Mouse (Mus musculus) layer of hippocampus, adult 18-20 months (tissue): ENCODE data around the gene St6galnac3. TPM values are rescaled to one million over a fixed set of nuclear protein-coding genes. Genes with fewer than 3 reads are reported as not detected.

Source experiments
- DNase-seq, 2 experiments: peaks; one replicate each; pipeline ENCODE4 v3.0.0; 2022; ENCODE audit warnings: low spot score in 2 of 2
- total RNA-seq, 2 experiments: library from RNA; stranded (reverse); gene quantifications; 2 replicates each; pipeline ENCODE4 v1.2.3; 2021

The St6galnac3 gene
- total RNA-seq, 2 experiments from 2014 or later: 24.7 to 27.0 TPM

GRCm38 (mm10) chr3:153536260-153536659 is 188.7 kb downstream of the St6galnac3 start:
- peak in 1 of 2 experiments; percentile 53 for DNase-seq

- DNase-seq: no peak
These were observed 195.8 kb downstream of the St6galnac3 start for GRCm38 (mm10) chr3:153529174-153529573.

GRCm38 (mm10) chr3:153525151-153525768 is 199.7 kb downstream of the St6galnac3 start:
- no peak for DNase-seq

GRCm38 (mm10) chr3:153516848-153517247 is 208.1 kb downstream of the St6galnac3 start:
- DNase-seq: no peak

- no peak for DNase-seq
These were observed 211.4 kb downstream of the St6galnac3 start for GRCm38 (mm10) chr3:153513501-153514060.

GRCm38 (mm10) chr3:153512545-153512944 is 212.4 kb downstream of the St6galnac3 start:
- DNase-seq: no peak

GRCm38 (mm10) chr3:153511151-153511580 is 213.8 kb downstream of the St6galnac3 start:
- DNase-seq: no peak

GRCm38 (mm10) chr3:153510048-153510630 is 214.8 kb downstream of the St6galnac3 start:
- DNase-seq: no peak

- no peak for DNase-seq
These were observed 215.3 kb downstream of the St6galnac3 start for GRCm38 (mm10) chr3:153509643-153510042.

- no peak for DNase-seq
These were observed 215.9 kb downstream of the St6galnac3 start for GRCm38 (mm10) chr3:153509029-153509428.

GRCm38 (mm10) chr3:153508592-153508991 is 216.4 kb downstream of the St6galnac3 start:
- no peak for DNase-seq

- no peak for DNase-seq
These were observed 217.4 kb downstream of the St6galnac3 start for GRCm38 (mm10) chr3:153507599-153507998.

GRCm38 (mm10) chr3:153502488-153502887 is 222.5 kb downstream of the St6galnac3 start:
- DNase-seq: no peak

GRCm38 (mm10) chr3:153501333-153501877 is 223.6 kb downstream of the St6galnac3 start:
- peak; percentile 52 to 87 for DNase-seq

- peak; percentile 37 to 71 for DNase-seq
These were observed 232.0 kb downstream of the St6galnac3 start for GRCm38 (mm10) chr3:153492986-153493385.

GRCm38 (mm10) chr3:153489718-153490117 is 235.3 kb downstream of the St6galnac3 start:
- no peak for DNase-seq

- no peak for DNase-seq
These were observed 236.0 kb downstream of the St6galnac3 start for GRCm38 (mm10) chr3:153488931-153489330.

- no peak for DNase-seq
These were observed 239.8 kb downstream of the St6galnac3 start for GRCm38 (mm10) chr3:153485176-153485575.

GRCm38 (mm10) chr3:153484701-153485100 is 240.3 kb downstream of the St6galnac3 start:
- DNase-seq: peak; percentile 73 to 79

- DNase-seq: no peak
These were observed 241.3 kb downstream of the St6galnac3 start for GRCm38 (mm10) chr3:153483691-153484090.

GRCm38 (mm10) chr3:153482098-153482497 is 242.9 kb downstream of the St6galnac3 start:
- peak; percentile 55 to 84 for DNase-seq

GRCm38 (mm10) chr3:153481012-153481411 is 244.0 kb downstream of the St6galnac3 start:
- no peak for DNase-seq
